Mouse (Mus musculus) MEL (cell line): ENCODE results near the gene Tpsg1.

Experiments
- CHD2 ChIP-seq: IDR thresholded peaks from 2 replicates; pipeline ENCODE4 v1.6.1; 2011; ENCODE audit warnings: low read length, improper control_type of control experiment
- CTCF ChIP-seq, 3 experiments: IDR thresholded peaks in 2 of 3; conservative IDR thresholded peaks in 1 of 3; 2 replicates each; pipeline ENCODE4 v1.5.1; 2011 to 2012; ENCODE audit warnings: low read length in 3 of 3, low read depth in 2 of 3, mild to moderate bottlenecking in 2 of 3, improper control_type of control experiment in 1 of 3, inconsistent platforms in 1 of 3, mixed read lengths in 1 of 3, moderate library complexity in 1 of 3; ENCODE audit not compliant: control insufficient read depth in 1 of 3, insufficient read depth in 1 of 3, poor library complexity in 1 of 3, severe bottlenecking in 1 of 3
- ELF1 ChIP-seq: IDR thresholded peaks from 2 replicates; pipeline ENCODE4 v1.6.1; 2014; ENCODE audit warnings: low read depth, mild to moderate bottlenecking, inconsistent platforms, low read length, improper control_type of control experiment, moderate library complexity
- EP300 ChIP-seq, 2 experiments: IDR thresholded peaks; 2 replicates each; pipeline ENCODE4 v1.6.1; 2011; ENCODE audit warnings: improper control_type of control experiment in 2 of 2, low read length in 2 of 2, low read depth in 1 of 2, mild to moderate bottlenecking in 1 of 2
- KAT2A ChIP-seq: conservative IDR thresholded peaks from 2 replicates; pipeline ENCODE4 v1.6.1; 2012; ENCODE audit warnings: low read depth, low read length, improper control_type of control experiment, inconsistent platforms
- MAFK ChIP-seq: IDR thresholded peaks from 2 replicates; pipeline ENCODE4 v1.6.1; 2011; ENCODE audit warnings: low read depth, mild to moderate bottlenecking, low read length, improper control_type of control experiment, borderline replicate concordance
- MXI1 ChIP-seq: IDR thresholded peaks from 2 replicates; pipeline ENCODE4 v1.6.1; 2011; ENCODE audit warnings: mild to moderate bottlenecking, low read depth, low read length, improper control_type of control experiment
- POLR2A ChIP-seq, 2 experiments: IDR thresholded peaks; 2 replicates each; pipeline ENCODE4 v1.6.1; 2011 to 2012; ENCODE audit warnings: low read length in 2 of 2, mild to moderate bottlenecking in 2 of 2, control low read depth in 1 of 2, improper control_type of control experiment in 1 of 2, low read depth in 1 of 2, moderate library complexity in 1 of 2; ENCODE audit not compliant: control insufficient read depth in 1 of 2, insufficient read depth in 1 of 2, poor library complexity in 1 of 2
- POLR2AphosphoS5 ChIP-seq: IDR thresholded peaks from 2 replicates; pipeline ENCODE4 v1.6.1; 2012; ENCODE audit warnings: low read depth, borderline replicate concordance, mild to moderate bottlenecking, inconsistent platforms, low read length, moderate library complexity, mixed read lengths
- TCF12 ChIP-seq: IDR thresholded peaks from 2 replicates; pipeline ENCODE4 v1.6.1; 2014; ENCODE audit warnings: low read depth, mild to moderate bottlenecking, inconsistent platforms, low read length, improper control_type of control experiment, moderate library complexity

DNA sequence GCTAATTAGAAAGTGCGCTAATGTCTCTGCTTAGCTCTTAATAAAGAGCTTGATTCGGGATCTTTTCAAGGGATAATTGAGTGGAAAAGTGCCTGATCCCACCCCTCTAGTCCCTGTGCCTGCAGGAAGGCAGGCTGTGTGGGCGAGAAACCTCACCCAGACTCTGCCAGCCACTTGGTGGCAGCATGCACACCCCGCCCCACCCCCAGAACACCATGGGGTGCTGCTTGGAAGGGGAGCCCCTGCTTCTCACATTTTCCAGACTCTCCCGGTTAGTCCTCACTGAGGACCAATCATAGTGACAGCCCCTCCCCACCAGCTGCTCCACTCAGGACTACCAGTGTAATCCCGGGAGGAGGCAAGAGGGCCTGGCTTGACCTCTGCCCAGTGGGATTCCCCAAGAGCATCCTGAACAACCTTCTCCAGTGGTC lies 37.0 kb downstream of the Tpsg1 start:
- TF ChIP-seq POLR2A (IDR thresholded peaks at IDR 0.05; ENCODE audit: control insufficient read depth in 1 of 2, insufficient read depth in 1 of 2, low read depth in 1 of 2, low read length in 2 of 2, poor library complexity in 1 of 2), result no peak
- TF ChIP-seq ELF1, result no peak
- TF ChIP-seq CTCF (IDR thresholded peaks at IDR 0.05 in 2 of 3, conservative IDR thresholded peaks at IDR 0.05 in 1 of 3; ENCODE audit: control insufficient read depth in 1 of 3, insufficient read depth in 1 of 3, low read depth in 2 of 3, low read length in 3 of 3, poor library complexity in 1 of 3, severe bottlenecking in 1 of 3), result no peak
- TF ChIP-seq EP300 (IDR thresholded peaks at IDR 0.05; ENCODE audit: low read depth in 1 of 2, low read length in 2 of 2), result no peak
- no peak for TF ChIP-seq KAT2A
- no peak for TF ChIP-seq POLR2AphosphoS5
- no peak for TF ChIP-seq CHD2
- no peak for TF ChIP-seq TCF12
- TF ChIP-seq MAFK, result no peak
- TF ChIP-seq MXI1, result no peak
